Mouse (Mus musculus) embryonic facial prominence, embryonic 11.5 days (tissue): ENCODE measurements around the gene Gabpb2. TPM values are rescaled to one million over a fixed set of nuclear protein-coding genes. Genes with fewer than 3 reads are reported as not detected.

ENCODE experiments used
- ATAC-seq: fragments of 200-750 bp; cut with Nextera tagmentation; replicated peaks from 2 replicates; pipeline ENCODE4 v1.8.0; 2017; ENCODE audit warnings: low read depth; ENCODE audit not compliant: insufficient number of reproducible peaks, low FRiP score, low TSS enrichment
- DNase-seq: peaks from one replicate; pipeline ENCODE4 v3.0.0-alpha.2; 2015; ENCODE audit warnings: low spot score
- H3K27ac ChIP-seq: fragments of 300-500 bp; sonication (generic); replicated peaks from 2 replicates; pipeline ENCODE4 v1.5.1; 2014; ENCODE audit warnings: mild to moderate bottlenecking, low read depth, low read length, control low read depth
- H3K27me3 ChIP-seq: fragments of 300-500 bp; sonication (generic); 2 replicates; pipeline ENCODE4 v1.6.1; 2014; ENCODE audit warnings: mild to moderate bottlenecking, low read length, moderate library complexity, mixed read lengths; ENCODE audit not compliant: control insufficient read depth, insufficient read depth
- H3K36me3 ChIP-seq: fragments of 300-500 bp; sonication (generic); replicated peaks from 2 replicates; pipeline ENCODE4 v1.6.1; 2014; ENCODE audit warnings: low read depth, mild to moderate bottlenecking, low read length, moderate library complexity, mixed read lengths; ENCODE audit not compliant: control insufficient read depth, insufficient read depth
- H3K4me1 ChIP-seq: fragments of 300-500 bp; sonication (generic); 2 replicates; pipeline ENCODE4 v1.6.1; 2014; ENCODE audit warnings: low read length, mixed read lengths; ENCODE audit not compliant: control insufficient read depth, insufficient read depth
- H3K4me2 ChIP-seq: fragments of 300-500 bp; sonication (generic); 2 replicates; pipeline ENCODE4 v1.6.1; 2014; ENCODE audit warnings: low read depth, mild to moderate bottlenecking, control low read depth, low read length, moderate library complexity
- H3K4me3 ChIP-seq: fragments of 300-500 bp; sonication (generic); 2 replicates; pipeline ENCODE4 v1.5.1; 2014; ENCODE audit warnings: low read depth, low read length, control low read depth
- H3K9ac ChIP-seq: fragments of 300-500 bp; sonication (generic); replicated peaks from 2 replicates; pipeline ENCODE4 v1.6.1; 2014; ENCODE audit warnings: mild to moderate bottlenecking, control low read depth, low read length
- H3K9me3 ChIP-seq: fragments of 300-500 bp; sonication (generic); replicated peaks from 2 replicates; pipeline ENCODE4 v1.6.1; 2016; ENCODE audit warnings: mild to moderate bottlenecking, low read length, inconsistent platforms, mixed read lengths; ENCODE audit not compliant: control insufficient read depth
- WGBS: fragments of 180-500 bp; shearing (Covaris S2); extraction: QIAGEN DNeasy Blood & Tissue Kit; methylation state at CpG from one replicate; pipeline ENCODE4 v1.1.7; 2014; 5-methylcytosine and 5-hydroxymethylcytosine counted together
- polyA plus RNA-seq: library from polyadenylated mRNA; unstranded; fragments of >200 nt; fragmentation: Nextera tagmentation; extraction: Ambion mirVana; gene quantifications from 2 replicates; pipeline ENCODE4 v1.2.1, GENCODE M21; 2014

Gene Gabpb2
- polyA plus RNA-seq, 1 experiment from 2014 or later: 6.7 TPM

DNA sequence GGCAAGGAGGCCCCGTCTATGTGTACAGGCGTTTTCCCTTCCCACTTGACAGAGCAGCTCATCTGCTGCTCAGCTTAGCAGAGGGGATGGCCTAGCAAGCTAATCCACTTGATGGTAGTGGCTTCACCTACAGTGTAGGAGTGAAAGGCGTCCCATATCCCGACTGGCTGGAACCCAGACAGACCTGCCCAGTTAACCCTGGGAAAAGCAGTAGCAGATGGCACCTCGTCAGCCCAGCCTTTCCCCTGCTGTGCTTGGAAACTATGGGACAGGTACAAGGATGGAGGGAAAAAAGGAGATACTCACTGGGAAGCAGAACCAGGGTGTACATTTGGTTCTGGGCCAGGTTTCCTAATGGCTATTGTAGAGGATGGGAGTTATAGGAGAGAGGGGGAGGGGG is 32.6 kb upstream of the Gabpb2 start:
- Histone ChIP-seq H3K4me3 (no peak overlapping the region), H3K9me3 (no peaks in the 10 kb centered on the region), H3K4me2 (no peak overlapping the region), H3K4me1 (no peaks in the 10 kb centered on the region), H3K27me3 (no peaks in the 10 kb centered on the region), H3K27ac (no peak overlapping the region), H3K9ac (no peak overlapping the region), H3K36me3 (no peaks in the 10 kb centered on the region; the same call in 1 of the 2 replicates)
- WGBS: 75% methylated on average over 5 of the region's 5 CpGs
- ATAC-seq (no peak), DNase-seq (no peak)

GRCm38 (mm10) chr3:95247660-95248336 is 30.1 kb upstream of the Gabpb2 start:
- no peaks in the 10 kb centered on the region for H3K27me3 ChIP-seq
- no peak overlapping the region for H3K4me2 ChIP-seq
- H3K4me3 ChIP-seq: no peak overlapping the region
- no peak overlapping the region for H3K27ac ChIP-seq
- no peak for ATAC-seq
- no peaks in the 10 kb centered on the region for H3K4me1 ChIP-seq
- DNase-seq: no peak
- H3K9ac ChIP-seq: no peak overlapping the region
- 73% methylated on average over 1 of the region's 1 CpGs for WGBS
- no peaks in the 10 kb centered on the region for H3K36me3 ChIP-seq
- H3K9me3 ChIP-seq: no peaks in the 10 kb centered on the region

- DNase-seq (no peak), ATAC-seq (no peak)
- Histone ChIP-seq H3K4me1 (no peaks in the 10 kb centered on the region), H3K4me3 (no peak overlapping the region), H3K36me3 (no peaks in the 10 kb centered on the region), H3K9ac (no peak overlapping the region), H3K9me3 (no peaks in the 10 kb centered on the region), H3K27me3 (no peaks in the 10 kb centered on the region), H3K27ac (no peak overlapping the region), H3K4me2 (no peak overlapping the region)
- 88% methylated on average over 5 of the region's 5 CpGs for WGBS
Observed at GRCm38 (mm10) chr3:95246465-95247231, 28.9 kb upstream of the Gabpb2 start.

DNA sequence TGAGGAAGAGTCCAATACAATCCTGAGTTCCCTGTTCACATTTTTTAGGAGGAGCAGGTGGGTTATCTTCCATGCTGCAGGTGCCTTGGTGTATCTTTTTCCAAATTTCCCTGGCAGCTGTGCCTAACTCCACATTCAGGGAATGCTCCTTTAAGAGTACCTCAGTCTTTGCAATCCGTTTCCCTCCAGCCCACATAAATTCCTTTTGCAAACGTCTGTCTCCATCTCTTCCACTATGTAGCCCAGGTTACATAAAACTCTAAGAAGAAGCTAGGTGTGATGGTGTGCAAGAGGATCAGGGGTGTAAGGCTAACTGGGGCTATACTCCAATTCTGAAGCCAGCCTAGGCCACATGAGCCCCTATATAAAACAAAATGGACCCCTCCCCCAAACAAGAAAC is 25.4 kb upstream of the Gabpb2 start:
- ATAC-seq (no peak), DNase-seq (no peak)
- Histone ChIP-seq H3K4me1 (no peaks in the 10 kb centered on the region; the same call in 1 of the 2 replicates), H3K9me3 (no peaks in the 10 kb centered on the region), H3K36me3 (no peaks in the 10 kb centered on the region), H3K4me3 (no peak overlapping the region), H3K27ac (no peak overlapping the region), H3K9ac (no peak overlapping the region), H3K4me2 (no peak overlapping the region), H3K27me3 (no peaks in the 10 kb centered on the region)
- 86% methylated on average over 2 of the region's 2 CpGs for WGBS

GRCm38 (mm10) chr3:95241498-95241897 is 23.8 kb upstream of the Gabpb2 start, which contains the start of gene Gm128:
Gm128 (minus strand) TSS chr3:95241598.
- Histone ChIP-seq H3K4me2 (peak within 1 kb of the TSS; percentile 13; the same call in 1 of the 2 replicates), H3K27ac (no peak within 1 kb of the TSS), H3K9ac (peak within 1 kb of the TSS; percentile 37)

GRCm38 (mm10) chr3:95240900-95241299 is 23.2 kb upstream of the Gabpb2 start:
- DNase-seq (no peak), ATAC-seq (0 out of 2 replicates have a peak, but pooled peaks have one; percentile 32)
- no peaks in the 10 kb centered on the region for H3K27me3 ChIP-seq
- H3K27ac ChIP-seq: no peak overlapping the region
- peak overlapping the region; percentile 37 for H3K9ac ChIP-seq
- no peak overlapping the region for H3K4me3 ChIP-seq
- peak overlapping the region; percentile 13; the same call in 1 of the 2 replicates for H3K4me2 ChIP-seq
- no peaks in the 10 kb centered on the region; the same call in 1 of the 2 replicates for H3K4me1 ChIP-seq
- H3K9me3 ChIP-seq: no peaks in the 10 kb centered on the region
- WGBS: 34% methylated on average over 17 of the region's 17 CpGs
- H3K36me3 ChIP-seq: no peaks in the 10 kb centered on the region; the same call in 1 of the 2 replicates

More at GRCm38 (mm10) chr3:95241498-95241897, 23.8 kb upstream of the Gabpb2 start, which contains the start of gene Gm128:
- H3K36me3 ChIP-seq: no peaks in the 10 kb centered on the region; the same call in 1 of the 2 replicates
- DNase-seq (no peak), ATAC-seq (no peak)
- no peaks in the 10 kb centered on the region for H3K27me3 ChIP-seq
- no peaks in the 10 kb centered on the region for H3K9me3 ChIP-seq
- 72% methylated on average over 7 of the region's 7 CpGs for WGBS
- no peaks in the 10 kb centered on the region; the same call in 1 of the 2 replicates for H3K4me1 ChIP-seq
- H3K4me3 ChIP-seq: no peak within 1 kb of the TSS

- Histone ChIP-seq H3K9ac (no peak overlapping the region), H3K4me1 (no peaks in the 10 kb centered on the region; the same call in 1 of the 2 replicates), H3K4me2 (no peak overlapping the region), H3K9me3 (no peaks in the 10 kb centered on the region), H3K4me3 (no peak overlapping the region), H3K27ac (no peak overlapping the region), H3K36me3 (no peaks in the 10 kb centered on the region; the same call in 1 of the 2 replicates), H3K27me3 (no peaks in the 10 kb centered on the region)
- ATAC-seq: no peak
- DNase-seq: no peak
- WGBS: 90% methylated on average over 12 of the region's 12 CpGs
Observed at GRCm38 (mm10) chr3:95239971-95240370, 22.3 kb upstream of the Gabpb2 start.

DNA sequence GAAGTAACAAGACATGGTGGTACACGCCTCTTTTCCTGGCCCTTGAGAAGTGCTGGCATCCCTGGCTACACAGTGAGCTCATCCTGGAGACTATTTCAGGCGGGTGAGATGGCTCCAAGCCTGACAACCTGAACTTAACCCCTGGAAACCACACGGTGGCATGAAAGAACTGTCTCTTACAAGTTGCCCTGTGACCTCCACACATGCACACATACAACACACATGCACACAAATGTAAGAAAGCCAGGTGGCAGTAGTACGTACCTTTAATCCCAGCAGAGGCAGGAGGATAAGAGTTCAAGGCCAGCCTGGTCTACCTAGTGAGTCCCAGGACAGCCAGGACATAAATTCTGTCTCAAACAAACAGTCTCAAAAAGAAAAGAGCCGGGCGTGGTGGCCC is 21.3 kb upstream of the Gabpb2 start:
- H3K9ac ChIP-seq: no peak overlapping the region
- no peak overlapping the region for H3K4me3 ChIP-seq
- no peak overlapping the region for H3K27ac ChIP-seq
- no peaks in the 10 kb centered on the region; the same call in 1 of the 2 replicates for H3K4me1 ChIP-seq
- H3K4me2 ChIP-seq: no peak overlapping the region
- DNase-seq (no peak), ATAC-seq (no peak)
- no peaks in the 10 kb centered on the region; the same call in 1 of the 2 replicates for H3K36me3 ChIP-seq
- WGBS: 86% methylated on average over 6 of the region's 6 CpGs
- H3K27me3 ChIP-seq: no peaks in the 10 kb centered on the region
- H3K9me3 ChIP-seq: no peaks in the 10 kb centered on the region
